Mouse (Mus musculus): ENCODE measurements at regions not wholly inside any gene's neighbourhood (a gene's known extent, or its start where the extent isn't known, plus 50 kb on each side); places are given as distances from the start of the nearest gene placed in this dataset.

DNA sequence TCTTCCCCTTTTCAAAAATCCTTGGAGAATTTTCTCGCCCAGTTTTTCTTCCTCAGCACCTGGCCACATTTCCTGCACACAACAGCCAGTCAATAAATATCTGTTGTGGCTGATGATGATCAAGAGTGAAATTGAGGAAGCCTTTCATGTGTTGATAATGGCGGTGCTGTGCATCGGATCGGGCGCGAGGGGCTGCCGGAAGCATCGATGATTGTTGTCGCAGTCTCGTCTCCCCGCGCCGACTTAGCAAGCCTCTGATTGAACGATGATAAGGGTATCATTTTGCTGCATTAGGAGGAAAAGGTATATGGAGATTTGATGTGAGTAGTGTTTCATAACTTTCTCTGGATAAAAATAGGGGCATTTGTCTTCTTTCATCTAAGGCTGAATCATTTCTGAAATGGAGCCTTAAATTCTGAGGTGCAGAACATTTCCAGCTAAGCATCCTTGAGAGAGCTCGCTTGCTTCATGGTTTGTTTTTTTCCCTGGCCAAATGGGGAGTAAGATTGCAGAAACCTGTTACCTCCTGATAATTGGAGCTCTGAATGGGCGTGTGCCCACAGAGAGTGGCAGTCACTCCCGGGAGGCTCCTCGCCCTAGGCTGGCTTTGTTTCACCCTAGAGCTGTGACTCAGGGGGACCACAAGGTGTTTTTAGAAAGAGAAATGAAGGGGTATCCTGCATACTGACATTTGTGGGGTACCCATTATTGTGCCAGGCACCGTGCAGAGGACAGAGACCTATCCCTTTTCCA lies 94.8 kb upstream of the Podxl start:
- DNase-seq (ENCODE audit: low spot score) = no peak

DNA sequence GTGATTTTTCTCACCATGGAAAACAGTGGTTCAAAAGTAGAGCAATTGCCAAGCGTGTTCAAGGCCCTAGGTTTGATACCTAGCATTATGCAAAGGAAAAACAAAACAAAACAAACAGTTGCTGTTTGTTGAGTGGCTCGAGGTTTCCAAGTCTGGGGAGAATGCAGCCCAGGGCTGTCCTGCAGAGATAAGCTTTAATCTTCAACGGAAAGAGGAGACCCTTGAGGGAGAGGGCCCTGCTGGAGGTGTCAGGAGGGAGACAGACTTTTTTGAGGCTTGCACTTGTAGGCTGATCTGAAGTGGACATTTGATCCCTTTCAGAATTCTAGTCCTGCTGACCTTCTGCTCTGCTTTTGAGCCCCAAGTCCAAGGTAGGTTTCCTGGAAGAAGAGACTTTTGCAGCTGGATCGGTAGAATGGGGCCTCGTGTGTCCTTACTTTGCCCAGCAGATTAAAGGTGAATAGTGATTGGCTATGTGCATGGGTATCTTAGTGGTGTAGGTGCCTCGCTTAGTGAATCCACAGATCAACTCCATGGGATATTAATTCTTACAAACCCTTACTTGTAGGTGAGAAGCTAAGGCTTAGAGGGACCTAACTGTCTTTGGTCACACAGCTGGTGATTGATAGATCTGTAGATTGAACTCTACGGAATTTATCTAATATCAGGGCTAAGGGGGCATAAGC lies 87.2 kb upstream of the Podxl start:
- DNase-seq (ENCODE audit: low spot score) = no peak

DNA sequence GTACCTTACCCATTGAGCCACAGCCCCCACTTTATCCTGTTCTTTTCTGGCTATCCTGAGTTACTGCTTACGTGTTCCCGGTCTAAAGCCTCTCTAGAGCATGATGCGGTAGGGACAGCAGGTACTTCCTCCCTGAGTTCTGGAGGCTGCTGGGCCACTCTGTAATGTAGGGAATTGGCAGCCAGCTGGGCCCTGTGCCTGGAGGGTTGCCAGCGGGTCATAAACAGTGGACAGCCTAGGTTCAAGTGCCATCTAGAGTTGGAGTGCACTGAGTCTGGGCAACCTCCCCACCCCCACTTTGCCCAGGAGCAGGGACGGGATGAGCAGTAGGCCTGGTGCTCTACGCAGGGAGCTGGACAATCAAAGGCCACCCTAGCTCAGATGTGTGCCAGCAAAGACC lies 81.5 kb upstream of the Podxl start:
- DNase-seq (ENCODE audit: low spot score) = peak; percentile 15

DNA sequence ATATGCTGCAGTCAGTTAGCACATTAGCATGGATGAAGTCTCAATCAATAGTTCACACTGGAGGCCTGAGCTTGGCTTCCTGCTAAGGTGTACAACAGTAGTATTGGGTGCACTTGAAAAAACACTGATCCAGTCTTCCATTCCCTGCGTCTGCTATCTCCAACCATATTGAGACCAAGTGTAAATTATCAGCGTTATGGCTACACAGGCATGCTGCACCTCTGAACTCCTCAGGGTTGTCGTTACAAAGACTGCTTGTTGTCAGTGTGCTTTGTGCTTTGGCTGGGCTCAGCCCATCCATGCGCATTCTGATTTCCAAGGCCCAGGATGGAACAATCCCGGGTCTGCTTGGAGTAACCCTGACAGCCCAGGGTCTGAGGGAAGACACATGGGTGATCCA lies 80.7 kb upstream of the Podxl start:
- DNase-seq (ENCODE audit: low spot score) = no peak

DNA sequence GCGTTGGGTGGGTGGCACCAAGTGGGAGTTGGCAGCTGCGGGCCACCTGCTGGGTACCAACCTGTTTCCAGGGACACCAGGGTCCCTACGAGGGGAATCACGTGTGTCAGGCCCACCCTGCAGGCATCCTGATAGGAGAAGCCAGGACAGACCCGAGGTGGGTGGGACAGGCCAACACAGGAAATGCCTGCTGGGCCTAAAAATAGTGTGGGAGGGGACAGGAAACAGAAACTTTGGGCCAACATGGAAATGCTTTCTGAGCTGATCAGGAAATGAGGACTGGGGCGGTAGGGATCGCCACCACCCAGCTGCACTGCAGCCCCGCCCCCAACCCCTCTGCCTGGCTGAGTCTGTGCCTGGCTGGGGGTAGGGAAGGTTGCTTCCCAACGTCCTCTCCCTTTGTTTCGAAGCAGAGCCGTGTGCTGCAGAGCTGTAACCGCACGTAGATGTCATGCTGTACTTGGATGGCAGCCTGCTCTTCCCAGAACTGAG lies 78.7 kb upstream of the Podxl start:
- DNase-seq (ENCODE audit: low spot score) = peak; percentile 21

DNA sequence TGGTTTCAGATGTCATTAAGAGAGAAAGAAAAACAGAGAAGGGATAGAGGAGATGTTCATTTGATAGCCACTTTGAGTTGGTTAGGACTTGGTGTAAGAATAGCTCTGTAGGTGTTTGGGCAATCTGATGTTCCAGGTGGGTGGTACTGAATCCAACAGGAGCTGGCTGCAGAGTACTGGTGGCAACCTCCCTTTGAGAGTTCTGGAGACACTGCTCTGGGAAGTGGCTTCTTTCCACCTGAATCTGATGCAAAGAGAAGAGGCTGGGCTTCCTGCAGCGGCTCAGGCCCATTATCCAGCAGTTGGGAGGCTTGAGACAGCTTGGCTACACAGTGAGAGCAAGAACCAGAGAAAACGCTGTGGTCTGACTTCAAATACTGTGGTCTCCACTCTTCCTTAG lies 77.0 kb upstream of the Podxl start:
- no peak for DNase-seq (ENCODE audit: low spot score)

DNA sequence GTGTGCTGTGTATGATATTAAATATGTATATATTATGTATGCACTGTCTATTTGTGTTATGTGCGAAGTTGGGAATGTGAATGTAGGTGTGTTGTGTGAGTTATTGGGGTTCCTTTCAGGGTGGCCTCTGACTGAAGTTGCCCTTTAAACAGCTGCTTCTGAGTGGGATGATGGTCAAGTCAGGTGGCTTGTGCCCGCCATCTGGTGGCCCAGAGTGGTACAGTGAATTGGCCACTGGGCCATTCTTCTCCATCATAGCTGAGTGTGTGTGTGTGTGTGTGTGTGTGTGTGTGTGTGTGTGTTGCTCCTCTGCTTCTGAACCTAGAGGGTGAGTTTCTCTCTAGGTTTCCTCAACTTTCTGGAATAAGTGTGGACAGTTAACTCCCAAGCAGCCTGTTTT lies 75.7 kb upstream of the Podxl start:
- DNase-seq (ENCODE audit: low spot score) = peak; percentile 65

DNA sequence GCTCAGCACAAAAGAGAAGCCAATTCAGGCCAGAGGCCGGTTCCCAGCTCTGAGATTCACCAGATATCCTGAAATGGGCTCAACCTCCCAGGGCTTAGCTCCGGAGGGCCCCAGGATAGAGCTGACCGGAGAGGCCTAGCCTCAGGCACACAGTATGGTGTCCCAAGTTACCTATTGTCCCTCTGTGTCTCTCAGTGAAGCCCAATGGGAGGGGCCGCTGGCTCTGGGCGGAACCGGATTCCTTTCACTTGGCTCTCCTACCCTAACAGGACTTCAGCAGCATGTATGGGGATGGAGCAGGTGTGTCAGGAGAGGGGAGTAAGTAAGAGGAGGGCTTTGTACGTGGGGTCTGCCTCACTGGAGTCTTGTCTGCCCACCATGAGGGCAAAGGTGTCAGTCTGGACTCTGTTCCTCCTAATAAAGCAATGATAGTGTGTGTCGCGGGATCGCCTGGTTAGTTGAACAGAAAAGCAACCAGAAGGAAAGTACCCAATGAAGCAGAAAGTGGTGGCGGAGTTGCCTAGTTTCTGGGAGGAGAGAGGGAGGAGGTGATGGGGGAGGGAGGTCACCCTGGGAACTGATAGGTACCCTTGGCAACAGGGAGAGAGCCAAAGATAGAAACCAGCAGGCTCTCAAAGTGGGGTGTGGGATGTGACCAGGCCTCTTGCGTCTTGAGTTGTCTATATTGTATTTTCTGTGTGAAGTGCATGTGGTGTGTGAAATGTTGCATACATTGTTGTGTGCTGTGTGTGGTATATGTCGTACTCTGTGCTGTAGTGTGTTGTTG lies 74.8 kb upstream of the Podxl start:
- no peak for DNase-seq (ENCODE audit: low spot score)

DNA sequence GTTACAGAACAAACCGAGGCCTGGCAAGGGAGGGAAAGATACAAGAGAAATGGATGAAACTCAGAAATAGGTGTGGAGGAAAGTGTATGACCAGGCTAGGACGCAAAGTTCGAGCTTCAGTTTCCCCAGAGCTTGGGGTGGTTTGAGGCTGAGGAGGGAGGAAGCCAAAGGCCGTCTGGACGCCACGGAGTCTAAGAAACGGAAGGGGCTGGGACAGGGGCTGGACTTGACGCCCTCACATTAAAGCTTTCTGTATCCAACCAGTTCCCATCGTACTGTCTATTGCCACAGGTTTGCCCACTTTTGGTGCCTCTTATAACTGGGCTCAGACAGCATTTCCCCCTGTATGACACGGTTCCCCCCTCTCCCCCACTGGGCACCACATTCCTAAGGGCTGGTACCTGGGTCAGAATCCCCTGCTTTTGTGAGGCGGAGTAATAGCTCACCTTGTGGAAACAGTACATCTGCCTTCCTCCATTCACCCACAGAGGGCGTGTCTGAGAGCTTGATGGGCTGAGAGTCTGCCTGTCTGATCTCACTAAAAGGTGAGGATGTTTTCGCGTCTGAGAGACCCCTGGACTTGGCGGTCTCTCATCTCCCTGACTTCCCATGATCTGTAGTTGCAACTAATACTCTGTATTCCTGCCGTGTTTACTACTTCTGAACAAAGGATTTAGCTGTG lies 73.7 kb upstream of the Podxl start:
- DNase-seq (ENCODE audit: low spot score) = no peak

DNA sequence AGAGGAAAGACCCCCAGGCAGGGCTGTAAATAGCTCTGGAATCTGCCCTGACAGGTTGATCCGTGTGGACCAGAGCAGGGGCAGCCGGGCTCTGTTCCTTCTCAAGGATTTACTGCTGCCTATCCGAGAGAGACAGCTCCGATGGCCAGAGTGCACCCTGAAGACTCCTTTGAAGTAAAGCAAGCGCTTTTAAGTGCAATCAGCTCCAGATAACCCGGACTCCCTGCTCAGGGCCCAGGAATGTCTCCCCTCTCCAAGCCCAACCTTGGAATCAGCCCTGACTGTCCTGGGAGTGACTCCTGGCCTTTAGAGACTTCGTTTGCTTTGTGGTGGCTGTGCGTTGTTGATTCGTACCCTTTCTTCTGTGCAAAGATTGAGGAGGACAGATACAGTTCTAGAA lies 73.2 kb upstream of the Podxl start:
- no peak for DNase-seq (ENCODE audit: low spot score)

DNA sequence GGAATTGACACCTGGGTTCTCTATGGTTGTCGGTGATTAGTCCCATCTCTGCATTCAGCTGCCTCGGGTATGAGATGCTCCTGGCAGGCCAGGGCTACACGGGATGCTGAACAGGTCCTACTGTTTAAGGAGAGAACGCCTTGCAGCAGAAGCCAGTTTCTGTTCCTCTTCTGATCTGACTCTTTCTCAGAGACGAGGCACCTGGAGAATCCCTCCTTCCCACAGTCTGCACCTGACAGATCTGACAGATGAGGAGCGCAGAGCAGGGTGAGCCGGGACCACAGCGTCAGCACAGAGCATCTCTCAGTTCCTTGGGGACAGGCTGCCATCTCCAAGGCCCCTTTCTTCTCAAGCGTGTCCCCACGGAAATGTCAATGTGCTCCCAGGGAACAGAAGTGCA lies 68.7 kb upstream of the Podxl start:
- no peak for DNase-seq (ENCODE audit: low spot score)

DNA sequence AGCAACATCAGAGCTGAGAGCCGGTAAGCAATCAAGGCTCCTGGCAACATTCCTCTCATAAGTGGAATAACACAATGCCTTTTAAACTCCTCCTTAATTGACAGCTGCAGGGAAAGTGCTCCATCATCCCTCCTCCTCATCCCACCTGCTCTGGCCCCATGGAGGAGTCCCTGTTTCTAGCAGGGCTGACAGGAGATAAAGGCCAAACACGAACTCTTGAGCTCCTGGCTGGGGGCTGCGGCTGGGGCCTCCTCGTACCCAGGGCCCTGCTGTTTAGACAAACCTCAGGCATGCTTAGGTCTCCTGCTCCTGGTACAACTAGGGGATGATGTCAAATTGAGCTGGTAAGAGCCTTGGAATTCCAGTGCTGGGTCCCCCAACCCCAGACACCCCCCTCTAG lies 66.2 kb upstream of the Podxl start:
- DNase-seq (ENCODE audit: low spot score) = no peak

DNA sequence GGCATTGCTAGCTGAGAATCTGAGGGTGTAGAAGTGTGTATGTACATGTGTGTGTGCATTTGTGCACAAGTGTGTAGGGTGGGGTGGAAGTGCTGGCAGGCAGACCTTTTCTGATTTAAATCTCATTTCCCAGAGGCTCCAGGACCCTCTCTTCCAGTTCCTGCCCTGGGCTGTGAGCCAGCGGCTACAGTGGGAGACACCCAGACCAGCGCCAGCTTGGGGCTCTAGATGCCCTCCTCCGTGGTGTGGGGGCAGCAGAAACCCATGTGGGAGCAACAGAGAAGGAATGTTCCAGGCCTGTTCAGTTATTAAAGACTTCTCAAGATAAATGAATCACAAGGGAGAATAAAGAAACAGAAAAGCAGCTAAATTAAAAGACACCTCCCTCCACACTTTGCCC lies 64.1 kb upstream of the Podxl start:
- no peak for DNase-seq (ENCODE audit: low spot score)

DNA sequence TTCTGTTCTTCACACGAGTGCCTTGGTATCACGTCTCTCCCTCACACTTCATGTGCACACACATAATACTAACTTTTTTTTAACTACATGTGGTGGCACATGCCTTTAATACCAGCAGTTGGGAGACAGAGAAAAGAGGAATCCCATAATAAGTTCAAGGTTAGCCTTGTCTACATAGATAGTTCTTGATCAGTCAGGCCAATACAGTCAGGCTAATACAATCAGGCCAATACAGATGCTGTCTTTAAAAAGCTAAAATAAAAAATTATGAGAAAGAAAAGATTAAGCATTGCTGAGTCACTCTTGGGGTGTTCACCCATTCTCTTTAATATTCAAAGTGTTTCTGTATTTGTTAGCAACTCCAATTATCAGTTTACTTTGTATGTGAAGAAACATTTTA lies 61.3 kb upstream of the Podxl start:
- no peak for DNase-seq (ENCODE audit: low spot score)

DNA sequence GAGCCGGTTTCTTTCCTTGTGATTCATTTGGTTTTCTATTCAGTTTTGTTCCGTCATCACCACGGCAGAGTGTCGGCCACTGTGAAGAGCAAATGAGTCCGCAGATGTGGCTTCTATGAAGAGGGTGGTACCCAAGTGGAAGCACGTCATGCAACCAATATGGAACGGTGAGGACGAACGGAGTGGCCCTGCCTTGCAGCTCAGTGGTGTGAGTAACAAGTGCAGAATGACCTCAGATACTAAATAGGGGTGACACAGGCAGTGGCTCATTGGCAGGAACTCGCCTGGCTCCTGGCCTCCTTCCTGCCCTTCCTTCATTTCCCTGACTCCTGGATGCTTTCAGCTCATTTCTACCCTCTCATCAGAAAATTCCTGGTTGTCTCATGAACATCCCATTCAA lies 60.6 kb upstream of the Podxl start:
- no peak for DNase-seq (ENCODE audit: low spot score)

DNA sequence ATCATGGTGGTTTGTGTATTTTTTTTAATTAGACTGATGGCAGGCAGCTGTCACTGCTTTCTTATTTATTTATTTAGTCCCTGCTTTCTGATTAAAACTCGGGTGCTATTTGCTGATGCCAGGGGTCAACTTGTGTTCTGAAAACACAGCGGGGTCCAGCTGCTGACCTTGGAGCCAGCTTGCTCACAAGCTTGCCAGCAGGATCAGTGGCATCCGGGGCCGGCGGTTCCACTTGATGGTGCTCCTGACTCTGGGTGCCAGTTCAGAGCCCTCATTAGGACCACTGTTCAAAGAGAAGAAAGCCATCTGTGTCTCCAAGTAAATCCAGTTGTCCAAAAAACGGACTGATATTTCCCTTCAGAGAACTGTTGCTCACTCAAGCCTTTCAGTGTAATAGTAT lies 57.2 kb upstream of the Podxl start:
- no peak for DNase-seq (ENCODE audit: low spot score)

DNA sequence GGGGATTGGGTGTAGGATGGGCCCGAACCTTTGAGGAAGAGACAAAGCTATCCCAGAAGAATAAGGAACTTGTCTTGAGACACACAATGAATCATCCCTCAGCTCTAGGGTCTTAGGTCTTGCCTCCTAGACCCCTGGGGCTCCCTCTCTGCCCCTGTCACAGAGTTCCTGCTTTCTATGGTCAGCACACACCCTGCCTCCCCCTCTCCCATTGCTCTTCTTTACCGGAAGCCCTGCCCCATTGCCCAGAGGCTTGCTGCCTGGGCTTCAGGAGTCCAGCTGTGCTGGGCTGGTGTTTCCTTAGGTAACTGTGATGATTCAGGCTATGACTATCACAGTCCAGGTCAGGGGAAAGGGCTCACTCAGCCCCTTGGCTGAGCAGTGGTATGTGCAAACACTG lies 55.1 kb upstream of the Podxl start:
- DNase-seq (ENCODE audit: low spot score) = no peak

DNA sequence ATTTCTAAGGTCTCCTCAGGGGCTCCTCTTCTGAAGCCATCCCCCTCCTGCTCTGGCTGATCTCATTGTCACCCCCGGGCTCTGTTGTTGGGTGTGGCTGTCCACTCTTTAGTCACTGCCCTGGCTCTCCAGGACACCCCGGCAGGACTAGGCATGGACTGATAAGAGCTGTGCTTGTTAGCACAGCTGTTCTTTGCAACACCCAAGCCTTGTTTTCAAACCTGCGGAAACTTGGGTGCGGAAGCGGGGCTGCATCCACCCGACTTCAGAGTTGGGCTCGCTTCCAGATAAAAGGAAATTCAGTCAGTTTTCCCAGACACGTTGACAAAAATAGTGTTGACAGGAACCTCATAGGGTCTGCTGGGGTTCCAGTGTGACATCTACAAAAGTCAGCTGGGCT lies 53.6 kb upstream of the Podxl start:
- no peak for DNase-seq (ENCODE audit: low spot score)

DNA sequence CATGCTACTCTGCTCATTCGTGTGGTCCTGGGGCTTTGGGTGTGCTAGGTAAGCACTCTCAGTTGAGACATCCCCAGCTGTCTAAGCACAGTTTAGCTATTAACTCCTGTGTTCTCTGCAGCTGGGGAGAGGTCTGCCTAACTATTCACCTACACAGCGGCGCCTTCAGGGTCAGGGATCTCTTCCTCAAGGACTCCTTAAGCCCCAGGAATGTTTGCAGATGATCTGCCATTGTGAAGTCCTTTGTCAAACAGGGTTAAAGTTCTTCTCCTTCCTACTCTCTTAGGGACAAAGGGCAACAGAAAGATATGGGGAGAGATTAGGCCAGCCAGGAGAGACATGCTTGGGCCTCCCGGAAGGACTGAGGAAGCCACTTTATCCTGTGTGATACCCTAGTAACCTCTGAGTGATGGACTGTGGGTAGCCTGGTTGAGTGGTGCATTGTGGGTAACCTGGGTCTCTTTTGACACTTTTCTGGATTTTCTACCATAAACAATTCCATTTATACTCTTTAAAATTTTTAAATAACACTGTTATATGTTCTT lies 51.7 kb upstream of the Podxl start:
- DNase-seq (ENCODE audit: low spot score) = no peak

DNA sequence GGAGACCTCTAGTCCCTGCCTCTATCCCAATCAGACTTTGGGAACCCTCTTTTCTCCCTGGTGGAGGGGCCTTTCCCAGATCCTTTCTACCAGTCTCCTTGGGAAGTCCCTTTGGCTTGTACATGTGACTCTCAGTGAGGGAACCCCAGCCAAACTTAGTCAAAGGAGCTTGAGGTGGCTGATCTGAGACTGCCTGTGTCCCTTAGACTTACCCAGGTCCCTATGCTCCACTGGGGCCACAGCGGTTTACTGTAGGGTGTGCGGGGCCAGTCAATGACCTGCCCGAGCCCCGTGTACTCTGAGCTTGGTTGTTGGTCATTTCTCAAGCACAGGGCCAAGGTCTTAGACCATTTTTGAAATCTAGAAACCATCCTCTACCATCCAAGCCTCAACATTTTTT lies 50.8 kb upstream of the Podxl start:
- no peak for DNase-seq (ENCODE audit: low spot score)

DNA sequence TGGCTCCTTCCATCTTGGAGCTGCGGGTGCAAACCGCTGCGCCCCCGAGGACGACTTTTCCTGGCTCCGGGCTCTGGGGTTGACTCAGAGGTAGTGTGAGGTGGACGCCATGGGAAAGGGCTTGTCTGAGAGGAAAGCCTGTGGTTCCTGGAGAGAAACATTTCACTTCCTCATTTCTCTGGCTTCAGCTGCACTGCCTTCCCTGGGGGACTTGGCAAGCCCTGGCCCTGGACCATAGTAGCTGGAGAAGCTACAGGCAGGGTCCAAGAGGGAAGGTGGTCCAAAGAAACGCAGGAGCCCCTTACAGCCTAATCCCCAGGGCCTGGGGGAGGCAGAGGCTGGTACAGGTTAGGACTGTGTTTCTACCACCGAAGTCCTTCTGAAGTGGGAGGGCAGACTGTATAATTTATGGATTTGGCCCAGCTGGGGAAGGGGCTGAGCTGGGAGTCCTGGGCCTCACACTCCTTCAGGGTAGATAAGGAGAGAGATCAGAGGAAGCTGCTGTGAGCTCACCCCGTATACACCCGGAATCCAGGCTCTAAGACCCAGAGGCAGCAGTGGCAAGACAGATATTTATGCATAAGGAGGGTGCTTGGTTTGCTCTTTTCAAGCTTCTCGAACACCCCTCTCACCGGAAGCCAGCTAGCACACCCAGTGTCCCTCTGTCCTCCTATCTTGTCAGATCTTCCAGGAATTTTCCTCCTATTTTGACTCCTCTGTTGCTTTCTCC lies 50.0 kb upstream of the Podxl start:
- no peak for DNase-seq (ENCODE audit: low spot score)
